Mouse (Mus musculus) left cerebral cortex, postnatal 10 days (tissue): Measurements from ENCODE around the gene Sos1. TPM values are rescaled to one million over a fixed set of nuclear protein-coding genes. Genes with fewer than 3 reads are reported as not detected.

Experiments used
- DNase-seq, 2 experiments: peaks; one replicate each; pipeline ENCODE4 v3.0.0; 2021 to 2022; ENCODE audit warnings: low spot score in 2 of 2, mixed read lengths in 1 of 2; ENCODE audit errors: extremely low spot score in 1 of 2
- intact Hi-C: fragments of 180-260 bp; cut with DNase I; formaldehyde crosslinking; loops from one replicate; pipeline ENCODE4 v1.15.1; 2025
- total RNA-seq, 2 experiments: library from RNA; stranded (reverse); gene quantifications; 2 replicates each; pipeline ENCODE4 v1.2.3; 2021

Sos1 gene
- total RNA-seq, 2 experiments from 2014 or later = 34.0 to 35.6 TPM

GRCm38 (mm10) chr17:80360245-80360644 lies 120.0 kb downstream of the Sos1 start:
- DNase-seq = no peak
- intact Hi-C loops = no loop called here

GRCm38 (mm10) chr17:80347234-80347633 lies 133.0 kb downstream of the Sos1 start:
- intact Hi-C loops = no loop called here
- DNase-seq = no peak

- intact Hi-C loops = no loop called here
- DNase-seq = no peak
Measured at GRCm38 (mm10) chr17:80346591-80347125, 133.6 kb downstream of the Sos1 start.

GRCm38 (mm10) chr17:80345277-80345676 lies 135.0 kb downstream of the Sos1 start:
- intact Hi-C loops = no loop called here
- no peak for DNase-seq

Other genes with a start within 250 kb of the Sos1 start
- 10 to 100 TPM; 18.9 to 19.1 TPM for gene Morn2, start 190.2 kb downstream of the Sos1 start, total RNA-seq
- 10 to 100 TPM; 60.2 to 63.8 TPM for gene Dhx57, start 190.0 kb downstream of the Sos1 start, total RNA-seq
- gene Arhgef33, start 173.0 kb downstream of the Sos1 start, total RNA-seq = 1 to 10 TPM; 3.1 to 3.9 TPM
- 1 to 10 TPM; 4.8 to 5.1 TPM for gene Gm10190, start 106.9 kb downstream of the Sos1 start, total RNA-seq
- 10 to 100 TPM; 12.1 to 12.4 TPM for gene Cdkl4, start 97.4 kb upstream of the Sos1 start, total RNA-seq
- gene Map4k3, start 248.0 kb upstream of the Sos1 start, total RNA-seq = 10 to 100 TPM; 56.1 to 57.6 TPM